Mouse (Mus musculus) limb, embryonic 15.5 days (tissue): ENCODE data around the gene Fam162b. TPM values are rescaled to one million over a fixed set of nuclear protein-coding genes. Genes with fewer than 3 reads are reported as not detected.

Source experiments
- ATAC-seq: fragments of 200-750 bp; cut with Nextera tagmentation; 2 replicates; pipeline ENCODE4 v1.8.0; 2017; ENCODE audit warnings: low read depth, moderate TSS enrichment; ENCODE audit not compliant: insufficient number of reproducible peaks, low FRiP score, low TSS enrichment
- H3K27ac ChIP-seq: fragments of 300-500 bp; sonication (generic); 2 replicates; pipeline ENCODE4 v1.5.1; 2015; ENCODE audit warnings: moderate library complexity, mild to moderate bottlenecking, inconsistent platforms
- H3K27me3 ChIP-seq: fragments of 300-500 bp; sonication (generic); 2 replicates; pipeline ENCODE4 v1.6.1; 2015; ENCODE audit warnings: inconsistent platforms
- H3K36me3 ChIP-seq: fragments of 300-500 bp; sonication (generic); 2 replicates; pipeline ENCODE4 v1.6.1; 2015; ENCODE audit warnings: inconsistent platforms
- H3K4me1 ChIP-seq: fragments of 300-500 bp; sonication (generic); 2 replicates; pipeline ENCODE4 v1.6.1; 2015; ENCODE audit warnings: inconsistent platforms
- H3K4me2 ChIP-seq: fragments of 300-500 bp; sonication (generic); 2 replicates; pipeline ENCODE4 v1.6.1; 2015; ENCODE audit warnings: mild to moderate bottlenecking, inconsistent platforms
- H3K4me3 ChIP-seq: fragments of 300-500 bp; sonication (generic); 2 replicates; pipeline ENCODE4 v1.5.1; 2015; ENCODE audit warnings: mild to moderate bottlenecking, inconsistent platforms
- H3K9ac ChIP-seq: fragments of 300-500 bp; sonication (generic); 2 replicates; pipeline ENCODE4 v1.6.1; 2015; ENCODE audit warnings: inconsistent platforms
- H3K9me3 ChIP-seq: fragments of 300-500 bp; sonication (generic); 2 replicates; pipeline ENCODE4 v1.6.1; 2016; ENCODE audit warnings: inconsistent platforms
- WGBS: fragments of 180-500 bp; shearing (Covaris S2); methylation state at CpG from one replicate; pipeline ENCODE4 v1.1.7; 2015; 5-methylcytosine and 5-hydroxymethylcytosine counted together
- polyA plus RNA-seq: library from polyadenylated mRNA; unstranded; fragments of >200 nt; fragmentation: Nextera tagmentation; extraction: Ambion mirVana; gene quantifications from 2 replicates; pipeline ENCODE4 v1.2.1, GENCODE M21; 2015

Gene Fam162b
- polyA plus RNA-seq, 1 experiment from 2014 or later = 0.97 TPM

DNA sequence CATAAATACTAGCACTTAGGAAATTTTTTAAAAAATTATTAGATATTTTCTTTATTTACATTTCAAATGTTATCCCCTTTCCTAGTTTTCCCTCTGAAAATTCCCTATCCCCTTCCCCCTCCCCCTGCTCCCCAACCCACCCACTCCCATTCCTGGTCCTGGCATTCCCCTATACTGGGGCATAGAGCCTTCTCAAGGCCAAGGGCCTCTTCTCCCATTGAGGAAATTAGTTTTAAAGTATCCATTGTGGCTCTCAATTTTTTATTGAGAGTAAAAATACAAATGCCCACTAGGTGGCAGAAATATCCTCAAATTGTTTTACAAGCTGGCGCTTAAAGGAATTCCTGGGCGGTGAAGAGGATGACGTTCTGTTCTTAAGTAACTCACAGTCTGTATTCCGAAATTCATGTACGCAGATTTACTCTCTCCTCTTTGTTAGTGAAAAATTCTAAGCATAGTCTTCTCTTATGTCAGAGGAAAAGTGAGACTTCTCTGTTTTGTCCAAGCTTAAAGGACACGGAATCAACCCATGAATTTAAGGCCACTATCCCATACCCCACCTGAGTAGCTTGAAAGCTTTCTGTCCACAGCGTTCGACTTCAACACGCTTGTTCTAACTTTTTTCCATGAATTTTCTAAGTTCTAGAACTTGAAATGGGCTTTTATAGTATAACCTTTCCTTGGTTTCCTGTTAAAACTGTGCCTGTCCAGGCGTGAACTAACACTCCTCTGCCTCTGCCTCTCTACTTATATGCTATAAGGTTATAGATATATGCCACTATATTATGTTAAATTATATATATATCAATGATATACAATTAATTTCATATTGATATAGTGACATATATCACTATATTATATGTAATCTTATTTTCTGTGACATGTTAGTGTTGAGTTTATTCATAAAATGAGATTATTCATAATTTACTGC, 4.9 kb upstream of the Fam162b start:
- ATAC-seq = no peak
- 40% methylated on average over 10 of the region's 10 CpGs for WGBS
- H3K27ac ChIP-seq = no peak overlapping the region
- no peaks in the 10 kb centered on the region for H3K36me3 ChIP-seq
- no peak overlapping the region for H3K9ac ChIP-seq
- H3K4me3 ChIP-seq = no peak overlapping the region
- no peak overlapping the region for H3K4me2 ChIP-seq
- H3K9me3 ChIP-seq = no peaks in the 10 kb centered on the region
- no peaks in the 10 kb centered on the region; the same call in 1 of the 2 replicates for H3K4me1 ChIP-seq
- H3K27me3 ChIP-seq = no peaks in the 10 kb centered on the region

DNA sequence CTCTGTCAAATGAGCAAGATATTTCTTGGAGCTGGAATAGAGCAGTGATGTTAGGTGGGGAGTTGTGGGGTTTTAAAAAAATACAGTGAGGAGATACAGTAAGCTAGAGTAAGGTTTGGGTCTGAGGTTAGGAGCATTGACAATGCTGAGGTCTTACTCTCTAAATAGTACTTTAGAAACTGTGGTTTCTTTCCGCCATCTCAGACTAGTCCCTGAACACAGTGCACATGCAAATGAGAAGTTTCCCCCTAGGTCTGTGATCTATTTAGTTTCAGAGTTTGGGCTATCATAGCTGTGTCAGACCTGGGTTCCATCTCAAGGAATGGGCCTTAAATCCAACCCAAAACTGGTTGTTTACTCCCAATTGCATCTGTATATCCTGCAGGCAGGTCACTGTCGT, 1.3 kb upstream of the Fam162b start:
- Histone ChIP-seq H3K4me2 (no peak overlapping the region), H3K27me3 (0 out of 2 replicates have a peak, but pooled peaks cover 6% of the 10 kb centered on the region), H3K9ac (no peak overlapping the region), H3K9me3 (no peaks in the 10 kb centered on the region), H3K36me3 (no peaks in the 10 kb centered on the region), H3K4me3 (no peak overlapping the region), H3K4me1 (no peaks in the 10 kb centered on the region; the same call in 1 of the 2 replicates), H3K27ac (no peak overlapping the region)
- 88% methylated on average over 2 of the region's 2 CpGs for WGBS
- no peak for ATAC-seq

DNA sequence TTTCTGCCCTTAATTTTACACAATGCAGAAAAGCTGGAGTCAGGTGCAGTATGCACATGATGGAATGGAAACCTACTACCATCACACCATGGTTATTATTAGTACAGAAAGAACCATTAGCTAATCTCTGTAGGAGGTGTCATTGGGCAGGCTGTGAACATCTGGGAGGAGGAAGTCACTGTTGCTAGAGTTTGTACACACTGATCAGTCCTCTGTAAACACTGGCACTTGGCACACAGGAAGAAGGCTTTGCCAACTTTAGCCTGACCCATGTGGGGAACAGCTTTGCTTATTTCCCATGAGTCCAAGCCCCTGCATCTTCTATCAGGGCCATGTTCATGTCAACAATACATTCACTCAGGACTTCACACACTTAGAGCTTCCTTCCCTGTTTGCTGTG, 5.4 kb downstream of the Fam162b start:
- Histone ChIP-seq H3K9ac (no peak overlapping the region), H3K9me3 (no peaks in the 10 kb centered on the region), H3K27me3 (0 out of 2 replicates have a peak, but pooled peaks cover 3% of the 10 kb centered on the region), H3K4me2 (no peak overlapping the region), H3K27ac (no peak overlapping the region), H3K36me3 (no peaks in the 10 kb centered on the region), H3K4me3 (no peak overlapping the region), H3K4me1 (no peaks in the 10 kb centered on the region)
- no peak for ATAC-seq

DNA sequence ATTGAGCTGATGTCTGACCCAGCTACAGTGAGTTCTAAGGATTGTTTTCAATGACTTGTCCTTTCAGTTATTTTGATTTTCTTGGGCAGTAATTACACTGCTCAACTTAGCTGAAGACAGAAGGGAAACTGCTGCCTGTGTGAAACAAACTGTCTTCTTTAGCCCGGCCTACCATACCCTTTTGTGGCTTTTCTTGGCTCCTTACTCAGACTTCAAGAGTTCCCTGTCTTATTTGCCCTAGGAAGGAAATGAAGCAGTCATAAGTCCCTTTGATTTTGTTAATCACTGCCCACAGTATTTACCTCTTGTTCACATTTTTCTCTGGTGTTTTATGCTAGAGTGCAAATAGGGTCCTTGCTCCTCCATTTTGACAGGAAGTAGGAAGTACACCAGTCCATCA, 5.9 kb downstream of the Fam162b start:
- H3K9me3 ChIP-seq = no peaks in the 10 kb centered on the region

DNA sequence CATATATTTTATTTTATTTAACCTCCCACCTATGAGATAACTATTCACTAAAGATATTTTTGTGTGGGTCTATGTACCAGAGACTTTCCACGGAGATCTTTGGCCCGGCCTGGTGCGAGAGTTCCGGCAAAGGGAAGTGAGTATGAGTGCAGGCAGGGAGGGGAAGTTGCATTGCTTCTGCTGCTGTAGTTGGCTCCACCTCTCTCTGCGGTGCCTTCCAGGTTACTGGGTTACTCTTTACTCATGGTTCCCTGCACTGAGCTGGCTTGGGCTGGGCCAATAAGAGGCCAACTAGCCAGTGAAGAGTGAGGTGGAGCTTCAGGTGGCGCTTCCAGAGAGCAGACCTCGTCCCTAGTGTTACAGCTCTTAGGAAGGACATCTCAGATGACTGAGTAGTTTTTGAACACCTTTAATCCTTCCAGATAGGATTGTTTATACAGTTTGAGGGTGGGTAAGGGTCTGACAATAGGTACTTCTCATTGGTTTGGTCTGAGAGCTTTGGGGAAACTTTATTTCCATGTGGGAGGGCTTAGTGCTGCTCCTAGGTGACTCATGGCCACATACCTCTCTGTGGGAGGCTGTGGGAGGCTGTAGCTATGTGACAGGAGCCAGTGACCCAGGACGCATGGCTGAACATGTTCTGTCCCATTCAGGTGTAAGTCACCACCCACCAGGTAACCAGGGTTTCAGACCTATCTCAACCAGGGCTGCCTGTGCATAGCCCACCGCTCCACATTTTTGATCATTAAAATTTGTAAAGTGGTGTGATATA, 18.9 kb downstream of the Fam162b start:
- Histone ChIP-seq H3K4me3 (no peak overlapping the region), H3K27me3 (no peaks in the 10 kb centered on the region), H3K9ac (no peak overlapping the region), H3K4me1 (no peaks in the 10 kb centered on the region), H3K36me3 (no peaks in the 10 kb centered on the region), H3K4me2 (no peak overlapping the region), H3K9me3 (no peaks in the 10 kb centered on the region), H3K27ac (no peak overlapping the region)
- ATAC-seq = no peak
- 77% methylated on average over 9 of the region's 9 CpGs for WGBS

More for the DNA sequence above, 5.9 kb downstream of the Fam162b start:
- Histone ChIP-seq H3K4me3 (no peak overlapping the region), H3K4me2 (no peak overlapping the region), H3K27ac (no peak overlapping the region), H3K36me3 (no peaks in the 10 kb centered on the region), H3K27me3 (no peaks in the 10 kb centered on the region), H3K9ac (no peak overlapping the region), H3K4me1 (no peaks in the 10 kb centered on the region)
- WGBS = 71% methylated on average over 1 of the region's 1 CpGs
- ATAC-seq = no peak

DNA sequence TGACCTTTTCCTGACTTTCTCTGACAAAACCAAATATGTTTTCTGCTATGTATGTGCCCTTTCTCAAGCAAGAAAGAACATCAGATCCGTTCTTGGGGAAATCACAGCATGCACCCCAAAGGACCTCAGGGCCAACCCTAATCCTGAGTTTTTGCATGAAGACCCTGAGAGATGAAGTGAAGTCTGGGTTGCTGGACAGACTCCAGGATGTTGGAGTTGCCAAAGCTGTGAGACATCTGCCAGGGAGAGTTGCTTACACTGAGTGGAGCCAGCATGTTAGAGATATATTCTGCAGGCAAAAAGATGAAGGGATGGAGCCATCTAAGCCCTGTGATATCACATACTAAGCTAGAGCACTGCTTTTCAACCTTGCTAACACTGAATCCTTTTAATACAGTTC, 34.3 kb downstream of the Fam162b start:
- no peaks in the 10 kb centered on the region for H3K9me3 ChIP-seq
- H3K4me3 ChIP-seq = no peak overlapping the region
- H3K27me3 ChIP-seq = no peaks in the 10 kb centered on the region
- H3K4me1 ChIP-seq = no peaks in the 10 kb centered on the region
- 71% methylated on average over 1 of the region's 1 CpGs for WGBS
- H3K4me2 ChIP-seq = no peak overlapping the region
- no peak overlapping the region for H3K27ac ChIP-seq
- H3K36me3 ChIP-seq = no peaks in the 10 kb centered on the region
- ATAC-seq = no peak
- H3K9ac ChIP-seq = no peak overlapping the region

DNA sequence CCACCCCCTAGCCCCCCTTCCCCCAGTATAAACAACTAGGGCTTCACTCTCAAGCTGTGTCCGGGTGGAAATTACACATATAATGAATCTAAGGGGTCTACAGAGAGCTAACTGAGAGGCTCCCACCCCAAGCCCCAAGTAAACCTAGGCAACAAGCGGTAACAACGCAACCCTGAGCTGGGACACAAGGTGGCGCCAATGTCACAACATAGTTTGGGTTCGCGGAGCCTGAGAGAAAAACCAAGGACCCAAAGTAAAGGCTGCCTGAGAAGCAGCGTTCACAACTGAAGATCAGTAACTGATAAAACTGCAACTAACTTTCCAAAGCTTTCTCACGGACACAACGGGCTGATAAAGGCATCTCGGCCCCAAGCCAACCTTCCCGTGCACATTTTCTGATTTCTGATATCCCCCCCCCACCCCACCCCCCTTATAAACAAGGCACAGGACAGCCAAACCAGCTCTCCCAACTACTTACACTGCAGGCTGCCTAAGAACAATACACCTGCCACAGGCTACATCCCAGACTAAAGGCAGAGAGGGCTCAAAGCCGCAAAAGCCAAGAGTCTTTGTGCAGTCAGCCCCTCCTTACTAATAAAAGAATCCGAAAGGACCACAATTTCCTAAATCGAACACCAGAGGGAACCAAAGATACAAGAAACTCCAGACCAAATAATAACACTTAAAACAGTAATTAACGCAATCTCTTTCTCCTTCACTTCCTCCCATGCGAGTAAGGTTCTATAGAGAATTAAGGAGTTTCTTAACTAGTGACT, 36.8 kb downstream of the Fam162b start:
- Histone ChIP-seq H3K27ac (no peak overlapping the region), H3K9me3 (no peaks in the 10 kb centered on the region)
- under 1% methylated on average over 16 of the region's 16 CpGs for WGBS

More for the DNA sequence above, 36.8 kb downstream of the Fam162b start:
- peak overlapping the region; percentile 73 for H3K4me2 ChIP-seq
- no peaks in the 10 kb centered on the region for H3K27me3 ChIP-seq
- no peak overlapping the region for H3K9ac ChIP-seq
- no peak for ATAC-seq
- H3K36me3 ChIP-seq = no peaks in the 10 kb centered on the region
- peak overlapping the region; percentile 41 for H3K4me3 ChIP-seq
- H3K4me1 ChIP-seq = no peaks in the 10 kb centered on the region

Other genes with a start within 250 kb of the Fam162b start
- 0.29 and 3.1 TPM in 2 replicates for gene Gm49339, start 109.9 kb downstream of the Fam162b start, polyA plus RNA-seq
- gene Lilr4b, start 109.9 kb downstream of the Fam162b start, polyA plus RNA-seq = 3.1 and 3.4 TPM in 2 replicates
- gene Lilrb4a, start 99.6 kb downstream of the Fam162b start, polyA plus RNA-seq = 5.7 and 6.4 TPM in 2 replicates
- 0.05 TPM in 1 of 2 replicates, not detected in the other for gene Gprc6a, start 40.9 kb upstream of the Fam162b start, polyA plus RNA-seq
- gene Rfx6, start 87.2 kb upstream of the Fam162b start, polyA plus RNA-seq = not detected in 2 replicates